Mouse (Mus musculus) naive thymus-derived CD4-positive, alpha-beta T cell, adult 2 months (primary cell): ENCODE data around the gene Usp3.

Source experiments
- DNase-seq: peaks from one replicate; pipeline ENCODE4 v3.0.0-alpha.2; 2011; ENCODE audit warnings: low read depth

Gene Usp3

GRCm38 (mm10) chr9:66571986-66572700 lies 20.8 kb downstream of the Usp3 start:
- DNase-seq, result no peak

GRCm38 (mm10) chr9:66562215-66562614 lies 30.7 kb downstream of the Usp3 start:
- no peak for DNase-seq

- DNase-seq, result no peak
Measured at GRCm38 (mm10) chr9:66561496-66561895, 31.4 kb downstream of the Usp3 start.

GRCm38 (mm10) chr9:66560728-66561127 lies 32.2 kb downstream of the Usp3 start:
- DNase-seq, result peak; percentile 46

- DNase-seq, result peak; percentile 60
Measured at GRCm38 (mm10) chr9:66560295-66560694, 32.6 kb downstream of the Usp3 start.

GRCm38 (mm10) chr9:66558971-66559370 lies 34.0 kb downstream of the Usp3 start:
- DNase-seq, result peak; percentile 40

GRCm38 (mm10) chr9:66542785-66543184 lies 50.2 kb downstream of the Usp3 start:
- DNase-seq, result no peak

- no peak for DNase-seq
Measured at GRCm38 (mm10) chr9:66521595-66521994, 71.3 kb downstream of the Usp3 start.

- DNase-seq, result no peak
Measured at GRCm38 (mm10) chr9:66520299-66520698, 72.6 kb downstream of the Usp3 start.

- no peak for DNase-seq
Measured at GRCm38 (mm10) chr9:66518901-66519300, 74.0 kb downstream of the Usp3 start.

GRCm38 (mm10) chr9:66518251-66518650 lies 74.7 kb downstream of the Usp3 start:
- no peak for DNase-seq

GRCm38 (mm10) chr9:66517746-66518145 lies 75.2 kb downstream of the Usp3 start:
- no peak for DNase-seq

- no peak for DNase-seq
Measured at GRCm38 (mm10) chr9:66516296-66516940, 76.5 kb downstream of the Usp3 start.

- DNase-seq, result no peak
Measured at GRCm38 (mm10) chr9:66515680-66516210, 77.2 kb downstream of the Usp3 start.

GRCm38 (mm10) chr9:66515115-66515514 lies 77.8 kb downstream of the Usp3 start:
- no peak for DNase-seq

GRCm38 (mm10) chr9:66514256-66514770 lies 78.6 kb downstream of the Usp3 start, which contains the start of gene Fbxl22:
Gene Fbxl22, minus strand, starts transcription at chr9:66514593.
- DNase-seq, result peak; percentile 69

GRCm38 (mm10) chr9:66513661-66514255 lies 79.2 kb downstream of the Usp3 start:
- no peak for DNase-seq

- peak; percentile 57 for DNase-seq
Measured at GRCm38 (mm10) chr9:66513150-66513549, 79.8 kb downstream of the Usp3 start.

GRCm38 (mm10) chr9:66512351-66512671 lies 80.6 kb downstream of the Usp3 start:
- DNase-seq, result peak; percentile 91

GRCm38 (mm10) chr9:66511580-66512350 lies 81.2 kb downstream of the Usp3 start:
- DNase-seq, result peak; percentile 98

- no peak for DNase-seq
Measured at GRCm38 (mm10) chr9:66510944-66511343, 82.0 kb downstream of the Usp3 start.

GRCm38 (mm10) chr9:66510351-66510841 lies 82.5 kb downstream of the Usp3 start:
- DNase-seq, result peak; percentile 34
